Mouse (Mus musculus) MEL (cell line): ENCODE measurements around the gene Has3. TPM values are rescaled to one million over a fixed set of nuclear protein-coding genes. Genes with fewer than 3 reads are reported as not detected.

Source experiments
- DNase-seq: peaks from one replicate; pipeline ENCODE4 v3.0.0; 2011; ENCODE audit warnings: low read depth, low spot score
- H3K27ac ChIP-seq: 2 replicates; pipeline ENCODE4 v1.5.1; 2012; ENCODE audit warnings: low read depth, mild to moderate bottlenecking, control low read depth, low read length, moderate library complexity; ENCODE audit not compliant: control insufficient read depth
- H3K27me3 ChIP-seq, 2 experiments: fragments of 150-350 bp in 1 of 2; sonication (generic) in 1 of 2; 2 replicates each; pipeline ENCODE4 v1.6.1; 2012; ENCODE audit warnings: low read length in 2 of 2, mild to moderate bottlenecking in 2 of 2, improper control_type of control experiment in 1 of 2, moderate library complexity in 1 of 2; ENCODE audit not compliant: insufficient read depth in 2 of 2, control insufficient read depth in 1 of 2
- H3K36me3 ChIP-seq, 2 experiments: 2 replicates each; pipeline ENCODE4 v1.6.1; 2012 to 2014; ENCODE audit warnings: low read length in 2 of 2, improper control_type of control experiment in 1 of 2, inconsistent platforms in 1 of 2, mild to moderate bottlenecking in 1 of 2; ENCODE audit not compliant: insufficient read depth in 2 of 2, control insufficient read depth in 1 of 2
- H3K4me1 ChIP-seq, 2 experiments: fragments of 150-350 bp in 1 of 2; sonication (generic) in 1 of 2; 2 replicates each; pipeline ENCODE4 v1.6.1; 2012; ENCODE audit warnings: low read length in 2 of 2, improper control_type of control experiment in 1 of 2, mild to moderate bottlenecking in 1 of 2; ENCODE audit not compliant: insufficient read depth in 2 of 2, control insufficient read depth in 1 of 2
- H3K4me3 ChIP-seq, 2 experiments: fragments of 150-350 bp in 1 of 2; sonication (generic) in 1 of 2; 2 replicates each; pipeline ENCODE4 v1.5.1; 2012; ENCODE audit warnings: low read depth in 2 of 2, low read length in 2 of 2, mild to moderate bottlenecking in 2 of 2, moderate library complexity in 2 of 2, control low read depth in 1 of 2, improper control_type of control experiment in 1 of 2; ENCODE audit not compliant: control insufficient read depth in 1 of 2, insufficient read depth in 1 of 2
- H3K79me2 ChIP-seq: 2 replicates; pipeline ENCODE4 v1.6.1; 2012; ENCODE audit warnings: mild to moderate bottlenecking, low read length, moderate library complexity; ENCODE audit not compliant: control insufficient read depth, poor library complexity, insufficient read depth
- H3K9ac ChIP-seq: 2 replicates; pipeline ENCODE4 v1.6.1; 2012; ENCODE audit warnings: low read depth, mild to moderate bottlenecking, control low read depth, low read length, moderate library complexity; ENCODE audit not compliant: control insufficient read depth, poor library complexity, severe bottlenecking
- H3K9me3 ChIP-seq: fragments of 150-350 bp; sonication (generic); replicated peaks from 2 replicates; pipeline ENCODE4 v1.6.1; 2012; ENCODE audit warnings: mild to moderate bottlenecking, low read length, improper control_type of control experiment, moderate library complexity; ENCODE audit not compliant: insufficient read depth
- BHLHE40 ChIP-seq: IDR thresholded peaks from 2 replicates; pipeline ENCODE4 v1.6.1; 2012; ENCODE audit warnings: low read depth, mild to moderate bottlenecking, inconsistent platforms, low read length, improper control_type of control experiment, borderline replicate concordance
- CHD1 ChIP-seq: IDR thresholded peaks from 2 replicates; pipeline ENCODE4 v1.6.1; 2012; ENCODE audit warnings: low read depth, mild to moderate bottlenecking, inconsistent platforms, low read length, improper control_type of control experiment
- CHD2 ChIP-seq: IDR thresholded peaks from 2 replicates; pipeline ENCODE4 v1.6.1; 2011; ENCODE audit warnings: low read length, improper control_type of control experiment
- CTCF ChIP-seq, 3 experiments: IDR thresholded peaks in 2 of 3; conservative IDR thresholded peaks in 1 of 3; 2 replicates each; pipeline ENCODE4 v1.5.1; 2011 to 2012; ENCODE audit warnings: low read length in 3 of 3, low read depth in 2 of 3, mild to moderate bottlenecking in 2 of 3, improper control_type of control experiment in 1 of 3, inconsistent platforms in 1 of 3, mixed read lengths in 1 of 3, moderate library complexity in 1 of 3; ENCODE audit not compliant: control insufficient read depth in 1 of 3, insufficient read depth in 1 of 3, poor library complexity in 1 of 3, severe bottlenecking in 1 of 3
- E2F4 ChIP-seq: IDR thresholded peaks from 2 replicates; pipeline ENCODE4 v1.6.1; 2011; ENCODE audit warnings: low read depth, low read length, improper control_type of control experiment, borderline replicate concordance
- ETS1 ChIP-seq: IDR thresholded peaks from 2 replicates; pipeline ENCODE4 v1.6.1; 2012; ENCODE audit warnings: low read depth, mild to moderate bottlenecking, inconsistent platforms, low read length, improper control_type of control experiment, moderate library complexity
- GABPA ChIP-seq: IDR thresholded peaks from 2 replicates; pipeline ENCODE4 v1.6.1; 2012; ENCODE audit warnings: low read depth, mild to moderate bottlenecking, inconsistent platforms, low read length, improper control_type of control experiment, moderate library complexity
- GATA1 ChIP-seq: IDR thresholded peaks from 2 replicates; pipeline ENCODE4 v1.6.1; 2011; ENCODE audit warnings: low read depth, low read length, improper control_type of control experiment
- HCFC1 ChIP-seq: IDR thresholded peaks from 2 replicates; pipeline ENCODE4 v1.6.1; 2012; ENCODE audit warnings: low read depth, mild to moderate bottlenecking, inconsistent platforms, low read length, improper control_type of control experiment, moderate library complexity
- KAT2A ChIP-seq: conservative IDR thresholded peaks from 2 replicates; pipeline ENCODE4 v1.6.1; 2012; ENCODE audit warnings: low read depth, low read length, improper control_type of control experiment, inconsistent platforms
- MAFK ChIP-seq: IDR thresholded peaks from 2 replicates; pipeline ENCODE4 v1.6.1; 2011; ENCODE audit warnings: low read depth, mild to moderate bottlenecking, low read length, improper control_type of control experiment, borderline replicate concordance
- MAX ChIP-seq: IDR thresholded peaks from 2 replicates; pipeline ENCODE4 v1.6.1; 2011; ENCODE audit warnings: low read length, improper control_type of control experiment
- MEF2A ChIP-seq: IDR thresholded peaks from 2 replicates; pipeline ENCODE4 v1.6.1; 2014; ENCODE audit warnings: low read depth, mild to moderate bottlenecking, inconsistent platforms, low read length, improper control_type of control experiment; ENCODE audit not compliant: poor library complexity, insufficient replicate concordance, severe bottlenecking; ENCODE audit errors: extremely low read depth
- MYB ChIP-seq: IDR thresholded peaks from 2 replicates; pipeline ENCODE4 v1.6.1; 2011; ENCODE audit warnings: mild to moderate bottlenecking, low read depth, low read length, improper control_type of control experiment
- NRF1 ChIP-seq: IDR thresholded peaks from 2 replicates; pipeline ENCODE4 v1.6.1; 2014; ENCODE audit warnings: low read depth, mild to moderate bottlenecking, inconsistent platforms, low read length, improper control_type of control experiment, moderate library complexity; ENCODE audit not compliant: poor library complexity, insufficient read depth, severe bottlenecking
- POLR2A ChIP-seq, 2 experiments: IDR thresholded peaks; 2 replicates each; pipeline ENCODE4 v1.6.1; 2011 to 2012; ENCODE audit warnings: low read length in 2 of 2, mild to moderate bottlenecking in 2 of 2, control low read depth in 1 of 2, improper control_type of control experiment in 1 of 2, low read depth in 1 of 2, moderate library complexity in 1 of 2; ENCODE audit not compliant: control insufficient read depth in 1 of 2, insufficient read depth in 1 of 2, poor library complexity in 1 of 2
- POLR2AphosphoS2 ChIP-seq: IDR thresholded peaks from 2 replicates; pipeline ENCODE4 v1.6.1; 2011; ENCODE audit warnings: low read length, improper control_type of control experiment
- POLR2AphosphoS5 ChIP-seq: IDR thresholded peaks from 2 replicates; pipeline ENCODE4 v1.6.1; 2012; ENCODE audit warnings: low read depth, borderline replicate concordance, mild to moderate bottlenecking, inconsistent platforms, low read length, moderate library complexity, mixed read lengths
- RAD21 ChIP-seq: IDR thresholded peaks from 2 replicates; pipeline ENCODE4 v1.6.1; 2011; ENCODE audit warnings: mild to moderate bottlenecking, low read depth, low read length, improper control_type of control experiment
- SIN3A ChIP-seq: IDR thresholded peaks from 2 replicates; pipeline ENCODE4 v1.6.1; 2012; ENCODE audit warnings: low read length, improper control_type of control experiment, inconsistent platforms
- SMC3 ChIP-seq: IDR thresholded peaks from 2 replicates; pipeline ENCODE4 v1.6.1; 2011; ENCODE audit warnings: low read depth, low read length, improper control_type of control experiment
- TAL1 ChIP-seq: IDR thresholded peaks from 2 replicates; pipeline ENCODE4 v1.6.1; 2012; ENCODE audit warnings: mild to moderate bottlenecking, inconsistent platforms, low read length, moderate library complexity, mixed read lengths
- TBP ChIP-seq: IDR thresholded peaks from 2 replicates; pipeline ENCODE4 v1.8.0; 2011; ENCODE audit warnings: low read depth, low read length, improper control_type of control experiment
- TCF12 ChIP-seq: IDR thresholded peaks from 2 replicates; pipeline ENCODE4 v1.6.1; 2014; ENCODE audit warnings: low read depth, mild to moderate bottlenecking, inconsistent platforms, low read length, improper control_type of control experiment, moderate library complexity
- UBTF ChIP-seq: IDR thresholded peaks from 2 replicates; pipeline ENCODE4 v1.6.1; 2012; ENCODE audit warnings: low read depth, mild to moderate bottlenecking, inconsistent platforms, low read length, improper control_type of control experiment, moderate library complexity, borderline replicate concordance; ENCODE audit not compliant: insufficient read depth
- USF2 ChIP-seq, 2 experiments: IDR thresholded peaks; 2 replicates each; pipeline ENCODE4 v1.6.1; 2011 to 2012; ENCODE audit warnings: improper control_type of control experiment in 2 of 2, low read length in 2 of 2, borderline replicate concordance in 1 of 2, inconsistent platforms in 1 of 2, low read depth in 1 of 2, mild to moderate bottlenecking in 1 of 2; ENCODE audit not compliant: insufficient read depth in 1 of 2
- ZC3H11A ChIP-seq: IDR thresholded peaks from 2 replicates; pipeline ENCODE4 v1.6.1; 2012; ENCODE audit warnings: low read depth, mild to moderate bottlenecking, inconsistent platforms, low read length, improper control_type of control experiment
- ZMIZ1 ChIP-seq: IDR thresholded peaks from 2 replicates; pipeline ENCODE4 v1.6.1; 2012; ENCODE audit warnings: low read depth, mild to moderate bottlenecking, inconsistent platforms, low read length, improper control_type of control experiment, moderate library complexity
- ZNF384 ChIP-seq: IDR thresholded peaks from 2 replicates; pipeline ENCODE4 v1.6.1; 2012; ENCODE audit warnings: low read depth, mild to moderate bottlenecking, inconsistent platforms, low read length, improper control_type of control experiment
- polyA plus RNA-seq, 2 experiments: library from polyadenylated mRNA; stranded (reverse) in 1 of 2; unstranded in 1 of 2; fragments of >175 nt in 1 of 2; fragments of >200 nt in 1 of 2; gene quantifications; 2 replicates each; pipeline versions ENCODE4 v1.2.1 to v1.2.4; 2012; ENCODE audit warnings: low replicate concordance in 2 of 2, low read depth in 1 of 2; ENCODE audit not compliant: insufficient read length in 2 of 2, insufficient read depth in 1 of 2, missing spikeins in 1 of 2
- total RNA-seq: library from RNA; depleted of rRNA; stranded (reverse); fragments of 300-350 nt; gene quantifications from 2 replicates; pipeline ENCODE4 v1.2.3, GENCODE M21; 2012

Has3 gene
- total and polyA plus RNA-seq, 3 experiments: 0.40 to 5.8 TPM; not detected in 1

DNA sequence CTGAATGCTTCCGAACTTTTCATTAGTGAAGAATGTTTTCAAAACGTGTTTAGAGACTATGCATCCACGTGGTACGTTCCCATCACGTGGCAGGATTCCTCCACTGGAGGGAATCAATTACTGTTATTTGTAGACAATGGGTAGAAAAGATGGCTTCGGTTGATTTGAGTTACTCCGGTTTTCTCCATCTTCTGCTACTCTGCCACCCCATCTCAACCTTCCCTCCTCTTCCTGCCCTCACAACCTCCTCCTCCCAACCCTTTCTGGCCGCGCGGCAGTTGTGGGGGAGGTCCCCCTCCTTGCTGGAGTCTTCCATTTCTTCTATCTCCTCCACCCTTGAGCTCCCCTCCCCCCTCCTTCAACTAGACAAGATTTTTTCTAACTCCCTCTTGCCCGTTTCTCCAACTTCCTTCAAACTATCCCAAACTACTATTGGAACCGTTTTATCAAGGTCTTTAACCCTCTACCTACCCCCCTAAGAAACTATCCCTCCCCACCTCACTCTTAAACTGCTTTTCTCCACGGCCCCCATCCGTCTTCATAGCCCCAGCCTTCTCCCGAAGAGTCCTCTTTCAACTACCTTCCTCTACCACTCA lies 22.3 kb downstream of the Has3 start (continued):
- no peak; the same call in 1 of the 2 replicates for TF ChIP-seq HCFC1
- peak in 1 of 2 experiments; percentile 66; a peak in 1 of 4 replicates for TF ChIP-seq USF2 (IDR thresholded peaks at IDR 0.05; ENCODE audit: borderline replicate concordance in 1 of 2, insufficient read depth in 1 of 2, low read depth in 1 of 2, low read length in 2 of 2)
- TF ChIP-seq ETS1: no peak
- TF ChIP-seq GABPA: no peak
- TF ChIP-seq CTCF (IDR thresholded peaks at IDR 0.05 in 2 of 3, conservative IDR thresholded peaks at IDR 0.05 in 1 of 3; ENCODE audit: control insufficient read depth in 1 of 3, insufficient read depth in 1 of 3, low read depth in 2 of 3, low read length in 3 of 3, poor library complexity in 1 of 3, severe bottlenecking in 1 of 3): no peak
- no peak for TF ChIP-seq POLR2AphosphoS2
- TF ChIP-seq MAX: peak; percentile 96
- TF ChIP-seq POLR2AphosphoS5: no peak
- peak; percentile 53 for TF ChIP-seq SIN3A
- no peak for TF ChIP-seq MAFK
- peak in 1 of 2 experiments; percentile 47; a peak in 2 of 4 replicates for TF ChIP-seq POLR2A (IDR thresholded peaks at IDR 0.05; ENCODE audit: control insufficient read depth in 1 of 2, insufficient read depth in 1 of 2, low read depth in 1 of 2, low read length in 2 of 2, poor library complexity in 1 of 2)
- TF ChIP-seq CHD2: peak; percentile 16; the same call in 1 of the 2 replicates
- TF ChIP-seq TBP: 0 out of 2 replicates have a peak, but pooled peaks have one; percentile 46
- TF ChIP-seq CHD1: no peak
- no peak for TF ChIP-seq KAT2A
- TF ChIP-seq TAL1: no peak
- TF ChIP-seq RAD21: no peak
- no peak for TF ChIP-seq E2F4
- no peak for TF ChIP-seq SMC3
- no peak for TF ChIP-seq ZC3H11A
- TF ChIP-seq, all 39 proteins: peak for 14

DNA sequence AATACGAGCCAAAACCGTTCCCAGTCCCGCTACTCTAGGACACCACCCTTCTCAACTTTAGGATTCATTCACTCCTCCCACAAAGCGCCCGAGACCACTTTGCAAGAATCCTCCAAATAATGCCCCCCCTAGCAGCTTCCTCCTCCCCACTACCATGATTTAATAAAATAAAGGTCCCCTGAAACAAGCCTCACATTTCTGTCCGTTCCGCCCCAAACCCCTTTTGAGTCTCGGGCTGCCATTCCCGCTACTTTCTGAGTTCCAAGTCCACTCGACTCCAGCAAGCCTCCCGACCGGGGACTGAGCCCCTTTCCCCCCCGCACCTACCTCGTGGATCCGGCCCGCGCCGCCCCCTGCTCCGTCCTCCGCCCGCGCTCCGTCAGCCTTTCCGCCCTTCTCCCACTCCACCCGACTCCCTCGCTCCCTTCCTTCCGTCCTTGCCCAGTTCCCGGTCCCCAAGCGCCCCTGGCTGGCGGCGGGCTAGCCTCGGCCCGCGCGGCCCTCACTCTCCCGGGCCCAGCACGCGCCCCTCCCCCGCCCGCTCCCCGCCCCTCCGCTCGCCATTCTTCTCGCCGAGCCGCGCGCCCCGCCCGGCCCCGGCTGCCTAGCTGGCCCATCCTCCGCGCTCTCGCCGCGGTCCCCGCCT lies 22.9 kb downstream of the Has3 start:
- peak overlapping the region; percentile 95 for H3K9ac ChIP-seq
- H3K27me3 ChIP-seq: no peaks in the 10 kb centered on the region
- no peaks in the 10 kb centered on the region for H3K9me3 ChIP-seq
- peaks cover 8 to 12% of the 10 kb centered on the region in 2 experiments for H3K4me1 ChIP-seq
- peak; percentile 62 for DNase-seq
- peak overlapping the region; percentile 88 for H3K27ac ChIP-seq
- H3K4me3 ChIP-seq: peak overlapping the region; percentile 74 to 98
- H3K79me2 ChIP-seq: peaks cover 71% of the 10 kb centered on the region
- peaks cover 19 to 38% of the 10 kb centered on the region in 2 experiments for H3K36me3 ChIP-seq
- TF ChIP-seq SIN3A (no peak; the same call in 1 of the 2 replicates), NRF1 (no peak), TCF12 (no peak), MEF2A (no peak), GATA1 (no peak), BHLHE40 (no peak), ZMIZ1 (0 out of 2 replicates have a peak, but pooled peaks have one; percentile 15), ZNF384 (no peak), MAX (no peak; the same call in 1 of the 2 replicates), GABPA (no peak), MYB (no peak; the same call in 1 of the 2 replicates), UBTF (0 out of 2 replicates have a peak, but pooled peaks have one; percentile 57), POLR2AphosphoS2 (peak; percentile 51; the same call in 1 of the 2 replicates), CHD1 (peak; percentile 91; the same call in 1 of the 2 replicates), CTCF (IDR thresholded peaks at IDR 0.05 in 2 of 3, conservative IDR thresholded peaks at IDR 0.05 in 1 of 3; ENCODE audit: control insufficient read depth in 1 of 3, insufficient read depth in 1 of 3, low read depth in 2 of 3, low read length in 3 of 3, poor library complexity in 1 of 3, severe bottlenecking in 1 of 3) (no peak), ETS1 (no peak), USF2 (IDR thresholded peaks at IDR 0.05; ENCODE audit: borderline replicate concordance in 1 of 2, insufficient read depth in 1 of 2, low read depth in 1 of 2, low read length in 2 of 2) (no peak), TBP (no peak), POLR2A (IDR thresholded peaks at IDR 0.05; ENCODE audit: control insufficient read depth in 1 of 2, insufficient read depth in 1 of 2, low read depth in 1 of 2, low read length in 2 of 2, poor library complexity in 1 of 2) (no peak), KAT2A (no peak)
